Mouse (Mus musculus) lung, postnatal 36 days (tissue): ENCODE data around the gene Nfkbiz.

Experiments
- DNase-seq: peaks from one replicate; pipeline ENCODE4 v3.0.0; 2022; ENCODE audit warnings: mixed read lengths

Gene Nfkbiz

GRCm38 (mm10) chr16:55831451-55831850, 7.2 kb downstream of the Nfkbiz start:
- no peak for DNase-seq

GRCm38 (mm10) chr16:55823398-55824155, 15.1 kb downstream of the Nfkbiz start:
- peak; percentile 67 for DNase-seq

GRCm38 (mm10) chr16:55822741-55823397, 15.8 kb downstream of the Nfkbiz start:
- DNase-seq, result no peak

- peak; percentile 98 for DNase-seq
Observed at GRCm38 (mm10) chr16:55821997-55822740, 16.5 kb downstream of the Nfkbiz start.

GRCm38 (mm10) chr16:55821571-55821981, 17.1 kb downstream of the Nfkbiz start:
- DNase-seq, result peak; percentile 60

- DNase-seq, result no peak
Observed at GRCm38 (mm10) chr16:55820916-55821570, 17.7 kb downstream of the Nfkbiz start.

- DNase-seq, result peak; percentile 44
Observed at GRCm38 (mm10) chr16:55820161-55820915, 18.4 kb downstream of the Nfkbiz start.

- DNase-seq, result peak; percentile 62
Observed at GRCm38 (mm10) chr16:55819186-55819861, 19.4 kb downstream of the Nfkbiz start.

- DNase-seq, result no peak
Observed at GRCm38 (mm10) chr16:55817717-55818515, 20.8 kb downstream of the Nfkbiz start.

- peak; percentile 51 for DNase-seq
Observed at GRCm38 (mm10) chr16:55816202-55816941, 22.3 kb downstream of the Nfkbiz start.

GRCm38 (mm10) chr16:55815466-55815865, 23.2 kb downstream of the Nfkbiz start:
- DNase-seq, result no peak

- no peak for DNase-seq
Observed at GRCm38 (mm10) chr16:55814686-55815085, 24.0 kb downstream of the Nfkbiz start.

- DNase-seq, result no peak
Observed at GRCm38 (mm10) chr16:55813916-55814315, 24.8 kb downstream of the Nfkbiz start.

GRCm38 (mm10) chr16:55811792-55812191, 26.9 kb downstream of the Nfkbiz start:
- no peak for DNase-seq

- DNase-seq, result no peak
Observed at GRCm38 (mm10) chr16:55809779-55810514, 28.8 kb downstream of the Nfkbiz start.

GRCm38 (mm10) chr16:55809345-55809744, 29.4 kb downstream of the Nfkbiz start:
- no peak for DNase-seq

- peak; percentile 40 for DNase-seq
Observed at GRCm38 (mm10) chr16:55807505-55807932, 31.2 kb downstream of the Nfkbiz start.

- DNase-seq, result no peak
Observed at GRCm38 (mm10) chr16:55804799-55805198, 33.9 kb downstream of the Nfkbiz start.

GRCm38 (mm10) chr16:55801629-55802028, 37.1 kb downstream of the Nfkbiz start:
- no peak for DNase-seq
